Mouse (Mus musculus) stomach, embryonic 14.5 days (tissue): ENCODE results near the gene Dnttip2. TPM values are rescaled to one million over a fixed set of nuclear protein-coding genes. Genes with fewer than 3 reads are reported as not detected.
"Not testable (repeated sequence)": the region's sequence is repeated elsewhere in the genome, so short reads cannot be mapped to it uniquely, and the experiment has no call there.

Experiments
- ATAC-seq: fragments of 200-750 bp; cut with Nextera tagmentation; 2 replicates; pipeline ENCODE4 v1.8.0; 2017; ENCODE audit warnings: low read depth, moderate TSS enrichment; ENCODE audit not compliant: insufficient number of reproducible peaks, insufficient read depth, low FRiP score
- H3K27ac ChIP-seq: fragments of 300-500 bp; sonication (generic); 2 replicates; pipeline ENCODE4 v1.5.1; 2014; ENCODE audit warnings: mild to moderate bottlenecking, low read length, moderate library complexity, mixed read lengths
- H3K27me3 ChIP-seq: fragments of 300-500 bp; sonication (generic); 2 replicates; pipeline ENCODE4 v1.6.1; 2014; ENCODE audit warnings: low read length, control low read depth, mixed read lengths; ENCODE audit not compliant: control insufficient read depth, insufficient read depth
- H3K36me3 ChIP-seq: fragments of 300-500 bp; sonication (generic); 2 replicates; pipeline ENCODE4 v1.6.1; 2014; ENCODE audit warnings: mild to moderate bottlenecking, control low read depth, low read length, moderate library complexity, mixed read lengths; ENCODE audit not compliant: control insufficient read depth, insufficient read depth
- H3K4me1 ChIP-seq: fragments of 300-500 bp; sonication (generic); 2 replicates; pipeline ENCODE4 v1.6.1; 2014; ENCODE audit warnings: low read length, control low read depth, mixed read lengths; ENCODE audit not compliant: control insufficient read depth, insufficient read depth
- H3K4me2 ChIP-seq: fragments of 300-500 bp; sonication (generic); replicated peaks from 2 replicates; pipeline ENCODE4 v1.6.1; 2014; ENCODE audit warnings: low read depth, low read length, control low read depth
- H3K4me3 ChIP-seq: fragments of 300-500 bp; sonication (generic); 2 replicates; pipeline ENCODE4 v1.5.1; 2014; ENCODE audit warnings: low read depth, low read length, control low read depth
- H3K9ac ChIP-seq: fragments of 300-500 bp; sonication (generic); replicated peaks from 2 replicates; pipeline ENCODE4 v1.6.1; 2014; ENCODE audit warnings: low read depth, mild to moderate bottlenecking, control low read depth, low read length, moderate library complexity, mixed read lengths
- H3K9me3 ChIP-seq: fragments of 300-500 bp; sonication (generic); 2 replicates; pipeline ENCODE4 v1.6.1; 2016; ENCODE audit warnings: low read depth, low read length, control low read depth; ENCODE audit not compliant: control insufficient read depth
- WGBS: fragments of 180-500 bp; shearing (Covaris S2); extraction: QIAGEN DNeasy Blood & Tissue Kit; methylation state at CpG from one replicate; pipeline ENCODE4 v1.1.7; 2014; 5-methylcytosine and 5-hydroxymethylcytosine counted together
- polyA plus RNA-seq: library from polyadenylated mRNA; unstranded; fragments of >200 nt; fragmentation: Nextera tagmentation; extraction: Ambion mirVana; gene quantifications from 2 replicates; pipeline ENCODE4 v1.2.1, GENCODE M21; 2014

Gene Dnttip2
- 72.3 and 77.6 TPM in 2 replicates for polyA plus RNA-seq

DNA sequence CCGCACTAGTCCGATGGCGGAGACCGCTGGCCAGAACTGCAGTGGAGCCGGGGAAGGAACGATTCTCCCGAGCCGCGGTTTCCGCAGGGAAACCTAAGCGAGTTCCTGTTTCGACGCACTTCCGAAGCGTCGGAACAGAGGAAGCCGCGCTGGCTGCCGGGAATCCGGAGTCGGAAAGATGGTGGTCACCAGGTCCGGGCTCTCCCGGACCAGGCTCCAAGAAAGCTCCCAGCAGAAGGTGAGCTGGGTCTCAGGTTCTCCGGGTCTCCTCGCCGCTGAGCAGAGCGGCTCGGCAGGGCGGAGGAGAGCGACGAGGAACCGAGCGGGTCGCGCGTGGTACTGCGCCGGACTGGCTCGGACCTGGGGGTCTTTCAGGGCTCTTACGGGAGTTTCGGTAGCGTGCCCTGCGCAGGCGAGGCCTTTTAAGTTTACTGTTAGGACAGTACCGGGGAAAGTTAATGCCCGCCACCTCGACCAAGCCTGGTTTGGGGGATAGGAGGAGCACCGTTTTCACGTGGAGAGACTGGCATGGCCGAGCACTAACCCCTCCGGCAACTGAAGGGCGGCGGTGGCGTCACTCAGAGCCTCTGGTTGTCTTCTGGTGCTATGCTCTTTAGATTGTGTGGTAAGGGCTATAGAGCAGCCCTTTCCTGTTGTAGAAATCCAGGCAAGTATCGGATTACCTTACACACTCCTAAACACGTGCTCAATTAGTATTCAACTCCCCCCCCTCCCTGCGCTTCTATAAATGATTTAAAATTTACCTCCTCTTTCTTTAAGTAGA, at the start of gene Dnttip2:
Gene Dnttip2, plus strand, starts transcription at position 148 of the 784 bp plus-strand sequence.
- no peaks in the 10 kb centered on the region for H3K27me3 ChIP-seq
- peak within 1 kb of the TSS; percentile 98 for H3K4me3 ChIP-seq
- WGBS: under 1% methylated on average over 57 of the region's 57 CpGs
- peak within 1 kb of the TSS; percentile 61; the same call in 1 of the 2 replicates for H3K27ac ChIP-seq
- H3K4me2 ChIP-seq: peak within 1 kb of the TSS; percentile 72
- H3K36me3 ChIP-seq: peaks cover 37% of the 10 kb centered on the region
- peak; percentile 95 for ATAC-seq
- H3K9me3 ChIP-seq: no peaks in the 10 kb centered on the region
- H3K9ac ChIP-seq: peak within 1 kb of the TSS; percentile 90
- peaks cover 27% of the 10 kb centered on the region for H3K4me1 ChIP-seq

DNA sequence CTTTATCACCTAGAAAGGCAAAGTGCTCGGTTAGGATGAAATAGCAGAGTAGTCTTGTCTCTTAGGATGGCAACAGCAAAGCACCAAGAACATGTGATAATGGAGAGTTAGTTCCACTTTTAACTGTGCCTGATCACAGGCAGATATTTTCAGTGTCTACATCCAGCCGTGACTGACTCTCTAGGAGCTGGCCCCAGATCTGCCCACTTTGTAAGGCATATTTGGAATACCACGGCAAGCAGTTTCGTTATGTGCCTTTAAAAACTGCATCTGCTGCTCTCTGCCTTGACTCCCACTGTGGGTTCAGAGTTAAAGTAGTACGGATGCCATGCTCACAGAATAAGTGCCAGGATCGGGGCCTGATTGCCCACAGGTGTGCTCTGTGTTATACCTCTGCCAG, 47.2 kb upstream of the Dnttip2 start:
- H3K4me2 ChIP-seq, H3K4me3 ChIP-seq, H3K27me3 ChIP-seq, H3K36me3 ChIP-seq, H3K4me1 ChIP-seq, H3K27ac ChIP-seq, H3K9me3 ChIP-seq, H3K9ac ChIP-seq, ATAC-seq: not testable (repeated sequence)
- whole genome bisulfite sequencing: 54% methylated on average over 6 of the region's 6 CpGs

DNA sequence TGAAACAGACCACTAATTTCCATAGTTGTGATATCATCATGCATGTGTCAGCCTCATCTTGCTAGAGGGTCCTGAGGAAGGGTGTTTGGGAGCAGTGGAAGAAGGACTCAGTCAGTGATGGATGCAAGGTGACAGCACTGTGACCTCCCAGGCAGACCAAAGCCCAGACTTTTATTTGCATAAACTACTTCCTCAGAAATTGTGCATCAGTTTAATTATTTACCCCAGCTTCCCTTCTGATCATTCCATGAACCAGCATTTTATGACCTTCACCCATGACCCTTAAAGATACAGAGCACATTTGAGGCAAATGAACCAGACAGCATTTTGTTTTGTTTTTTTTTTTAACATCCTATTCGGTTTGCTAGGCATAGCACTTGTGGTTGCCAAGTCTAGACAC, 38.4 kb upstream of the Dnttip2 start:
- Histone ChIP-seq H3K9me3 (no peaks in the 10 kb centered on the region), H3K27me3 (no peaks in the 10 kb centered on the region), H3K27ac (no peak overlapping the region), H3K4me2 (no peak overlapping the region), H3K4me1 (no peaks in the 10 kb centered on the region), H3K9ac (no peak overlapping the region), H3K36me3 (no peaks in the 10 kb centered on the region), H3K4me3 (no peak overlapping the region)
- ATAC-seq: no peak
- 54% methylated on average over 1 of the region's 1 CpGs for WGBS

DNA sequence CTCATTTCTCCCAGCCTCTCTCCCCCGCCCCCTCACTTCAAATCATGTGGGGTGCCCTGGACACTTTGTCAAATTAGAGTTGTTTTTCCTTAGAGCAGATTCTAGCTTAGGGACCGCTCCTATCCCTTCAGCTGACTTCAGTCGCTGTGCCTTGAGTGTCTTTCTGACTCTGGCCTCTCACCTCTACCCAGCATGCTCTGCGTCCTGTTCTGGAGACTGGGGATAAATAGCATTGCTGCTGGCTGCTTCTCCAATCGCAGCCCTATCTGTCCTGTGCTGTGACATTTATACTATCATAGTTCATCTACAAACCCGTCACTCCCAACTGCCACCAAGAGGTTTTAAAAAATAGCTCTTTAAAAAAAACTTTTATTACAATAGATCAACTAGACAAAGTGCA, 31.3 kb upstream of the Dnttip2 start:
- Histone ChIP-seq H3K9me3 (no peaks in the 10 kb centered on the region), H3K9ac (no peak overlapping the region), H3K27ac (no peak overlapping the region), H3K36me3 (no peaks in the 10 kb centered on the region), H3K4me2 (no peak overlapping the region), H3K4me1 (peaks cover 16% of the 10 kb centered on the region), H3K4me3 (no peak overlapping the region), H3K27me3 (no peaks in the 10 kb centered on the region)
- 50% methylated on average over 6 of the region's 6 CpGs for WGBS
- ATAC-seq: no peak

DNA sequence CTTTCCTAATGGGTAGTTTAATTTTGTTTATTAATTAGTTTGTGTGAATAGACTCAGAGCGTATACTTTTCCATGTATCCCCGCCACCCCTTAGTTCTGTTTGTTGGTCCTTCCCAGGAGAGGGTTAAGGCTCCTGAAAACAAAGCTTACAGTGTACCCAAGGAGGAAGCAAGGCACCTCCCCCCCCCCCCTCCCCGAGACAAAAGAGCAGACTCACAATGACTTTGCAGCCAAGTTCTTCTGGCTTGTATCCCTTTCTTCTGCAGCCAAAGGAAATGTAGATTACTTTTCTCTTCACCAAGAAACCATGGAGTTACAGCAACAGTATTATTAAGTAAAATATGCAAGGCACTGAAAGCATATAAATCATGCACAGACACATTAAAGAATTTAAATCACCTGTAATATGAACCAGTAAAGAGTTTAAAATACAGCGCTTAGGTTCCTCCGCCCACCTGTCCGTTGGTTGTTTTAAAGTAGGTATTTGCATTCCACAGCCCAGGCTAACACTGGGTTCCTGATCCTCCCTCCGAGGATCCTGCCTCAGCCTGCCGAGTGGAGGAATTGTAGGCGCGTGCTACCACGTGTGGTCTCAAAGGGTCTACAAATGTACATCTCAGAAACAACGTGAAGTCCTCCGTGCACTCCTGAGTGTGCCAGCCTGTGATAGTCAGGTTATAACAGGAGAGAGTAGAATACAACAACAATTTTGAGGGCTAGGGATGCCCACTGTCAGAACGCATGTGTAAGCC, 30.6 kb upstream of the Dnttip2 start:
- H3K27ac ChIP-seq: no peak overlapping the region

DNA sequence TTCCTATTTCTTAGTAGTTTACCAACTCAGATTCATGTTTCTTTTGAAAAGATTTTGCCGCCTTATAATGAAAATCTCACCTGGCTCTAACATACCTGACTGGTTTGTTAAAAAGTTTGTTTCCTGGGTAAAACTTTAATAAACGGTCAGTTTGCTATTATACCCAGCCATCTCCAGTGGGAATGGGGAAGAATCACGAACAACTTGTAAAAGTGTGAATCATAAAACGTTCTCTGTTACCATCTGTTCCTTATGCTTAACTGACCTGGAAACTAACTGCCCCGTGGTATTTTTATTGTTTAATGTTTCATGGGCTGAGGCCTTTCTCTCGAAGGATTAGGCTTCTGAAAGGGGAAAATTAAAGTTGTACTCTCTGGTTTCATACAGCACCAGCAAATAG, 29.4 kb upstream of the Dnttip2 start:
- Histone ChIP-seq H3K27ac (no peak overlapping the region), H3K4me3 (peak overlapping the region; percentile 74), H3K9ac (no peak overlapping the region), H3K4me1 (peaks cover 16% of the 10 kb centered on the region), H3K27me3 (no peaks in the 10 kb centered on the region), H3K9me3 (no peaks in the 10 kb centered on the region), H3K4me2 (peak overlapping the region; percentile 40), H3K36me3 (no peaks in the 10 kb centered on the region)
- 52% methylated on average over 6 of the region's 6 CpGs for WGBS
- ATAC-seq: no peak

More for the DNA sequence above, 30.6 kb upstream of the Dnttip2 start:
- Histone ChIP-seq H3K4me3 (no peak overlapping the region), H3K9ac (no peak overlapping the region), H3K4me1 (peaks cover 16% of the 10 kb centered on the region), H3K36me3 (no peaks in the 10 kb centered on the region), H3K9me3 (no peaks in the 10 kb centered on the region), H3K27me3 (no peaks in the 10 kb centered on the region), H3K4me2 (no peak overlapping the region)
- ATAC-seq: no peak
- WGBS: 43% methylated on average over 14 of the region's 14 CpGs

DNA sequence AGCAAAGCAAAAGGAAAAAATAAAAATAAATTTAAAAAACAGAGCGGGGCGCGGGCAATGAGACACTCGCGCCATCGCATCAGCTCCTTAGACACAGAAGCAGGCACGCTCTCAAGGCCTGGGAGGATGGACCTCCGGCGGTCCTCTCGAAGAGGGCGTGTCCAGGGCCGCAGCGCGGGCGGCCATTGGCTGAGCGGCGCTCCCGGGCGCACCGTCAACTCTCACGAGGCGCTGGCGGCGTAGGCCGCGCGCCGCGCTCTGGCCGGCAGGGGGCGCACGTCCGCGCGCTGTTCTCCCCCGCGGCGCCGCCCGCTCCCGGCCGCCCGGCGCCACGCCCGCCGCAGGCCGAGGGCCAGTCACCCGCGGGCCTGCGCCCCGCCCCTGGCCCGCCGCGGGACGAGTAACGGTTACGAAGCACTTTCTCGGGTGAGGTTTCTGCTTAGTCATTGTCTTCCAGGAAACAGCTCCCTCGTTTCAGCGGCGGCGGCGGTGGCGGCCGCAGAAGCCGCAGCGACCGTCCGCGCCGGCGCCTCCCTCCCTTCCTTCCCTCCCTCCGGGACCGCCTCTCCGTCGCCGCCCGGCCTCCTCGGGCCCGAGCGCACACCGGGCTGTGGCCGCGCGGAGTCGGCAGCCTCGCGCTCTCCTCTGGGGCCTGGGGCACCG, 28.8 kb upstream of the Dnttip2 start, which contains the start of gene Gclm:
Gene Gclm, plus strand, starts transcription at position 343 of the 663 bp plus-strand sequence.
- peak; percentile 97 for ATAC-seq
- Histone ChIP-seq H3K9me3 (no peaks in the 10 kb centered on the region), H3K36me3 (no peaks in the 10 kb centered on the region), H3K27ac (peak within 1 kb of the TSS; percentile 82), H3K27me3 (no peaks in the 10 kb centered on the region), H3K4me3 (peak within 1 kb of the TSS; percentile 74), H3K4me2 (peak within 1 kb of the TSS; percentile 84), H3K9ac (peak within 1 kb of the TSS; percentile 60), H3K4me1 (peaks cover 16% of the 10 kb centered on the region)
- WGBS: under 1% methylated on average over 84 of the region's 90 CpGs

DNA sequence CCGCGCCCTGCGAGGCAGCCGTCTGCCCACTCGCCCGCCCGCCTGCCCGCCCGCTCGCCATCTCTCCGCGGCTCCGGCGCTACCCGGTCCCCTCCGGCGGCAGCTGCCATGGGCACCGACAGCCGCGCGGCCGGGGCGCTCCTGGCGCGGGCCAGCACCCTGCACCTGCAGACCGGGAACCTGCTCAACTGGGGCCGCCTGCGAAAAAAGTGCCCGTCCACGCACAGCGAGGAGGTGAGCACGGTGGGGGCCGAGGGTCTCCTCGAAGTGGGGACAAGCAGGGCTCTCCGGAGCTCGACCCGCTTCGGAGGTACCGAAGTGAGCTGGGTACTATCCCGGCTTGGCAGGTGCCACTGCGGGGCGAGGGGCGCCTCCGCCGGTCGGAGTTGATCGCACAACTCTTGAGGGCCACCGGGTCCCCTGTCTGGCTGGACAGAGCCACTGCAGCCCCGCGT, 28.3 kb upstream of the Dnttip2 start:
- Histone ChIP-seq H3K4me2 (peak overlapping the region; percentile 84), H3K4me3 (peak overlapping the region; percentile 74), H3K27me3 (no peaks in the 10 kb centered on the region), H3K27ac (peak overlapping the region; percentile 82), H3K9ac (peak overlapping the region; percentile 60), H3K4me1 (peaks cover 16% of the 10 kb centered on the region), H3K9me3 (no peaks in the 10 kb centered on the region), H3K36me3 (no peaks in the 10 kb centered on the region)
- under 1% methylated on average over 45 of the region's 50 CpGs for WGBS
- peak; percentile 35 for ATAC-seq
